Mouse (Mus musculus) left cerebral cortex, adult 8-10 months (tissue): ENCODE results near the gene Igsf9. TPM values are rescaled to one million over a fixed set of nuclear protein-coding genes. Genes with fewer than 3 reads are reported as not detected.

ENCODE experiments used
- DNase-seq, 2 experiments: peaks; one replicate each; pipeline ENCODE4 v3.0.0; 2022; ENCODE audit warnings: low spot score in 2 of 2
- total RNA-seq, 4 experiments: library from RNA; stranded (reverse); gene quantifications; 2 replicates each; pipeline ENCODE4 v1.2.4; 2022

Igsf9 gene
- total RNA-seq, 4 experiments from 2014 or later = 5.2 to 9.1 (median 7.9) TPM

- no peak for DNase-seq
Observed at GRCm38 (mm10) chr1:172515396-172515795, 33.8 kb downstream of the Igsf9 start.

- no peak for DNase-seq
Observed at GRCm38 (mm10) chr1:172518013-172518412, 36.4 kb downstream of the Igsf9 start.

- DNase-seq = no peak
Observed at GRCm38 (mm10) chr1:172519644-172520043, 38.1 kb downstream of the Igsf9 start.

- peak; percentile 54 to 82 for DNase-seq
Observed at GRCm38 (mm10) chr1:172520576-172521440, 39.2 kb downstream of the Igsf9 start, which contains the start of gene Cfap45. Gene Cfap45, plus strand, starts transcription at chr1:172520801.

GRCm38 (mm10) chr1:172522524-172522923 is 40.9 kb downstream of the Igsf9 start:
- DNase-seq = no peak

- no peak for DNase-seq
Observed at GRCm38 (mm10) chr1:172523699-172524101, 42.1 kb downstream of the Igsf9 start.

GRCm38 (mm10) chr1:172525027-172525764 is 43.6 kb downstream of the Igsf9 start:
- DNase-seq = no peak

GRCm38 (mm10) chr1:172525971-172526370 is 44.4 kb downstream of the Igsf9 start:
- DNase-seq = no peak

- no peak for DNase-seq
Observed at GRCm38 (mm10) chr1:172526380-172527081, 44.9 kb downstream of the Igsf9 start.

GRCm38 (mm10) chr1:172527431-172527830 is 45.8 kb downstream of the Igsf9 start:
- no peak for DNase-seq

GRCm38 (mm10) chr1:172528701-172529100 is 47.1 kb downstream of the Igsf9 start:
- DNase-seq = peak; percentile 61 to 67

- DNase-seq = no peak
Observed at GRCm38 (mm10) chr1:172530544-172531220, 49.1 kb downstream of the Igsf9 start.

GRCm38 (mm10) chr1:172532551-172532950 is 51.0 kb downstream of the Igsf9 start:
- DNase-seq = no peak

- DNase-seq = no peak
Observed at GRCm38 (mm10) chr1:172535116-172535515, 53.5 kb downstream of the Igsf9 start.

- DNase-seq = no peak
Observed at GRCm38 (mm10) chr1:172539827-172540226, 58.2 kb downstream of the Igsf9 start.

- no peak for DNase-seq
Observed at GRCm38 (mm10) chr1:172540283-172540820, 58.8 kb downstream of the Igsf9 start.

GRCm38 (mm10) chr1:172546062-172546461 is 64.5 kb downstream of the Igsf9 start:
- no peak for DNase-seq
